Mouse (Mus musculus): ENCODE measurements around the gene Ankrd22.

Gene Ankrd22

DNA sequence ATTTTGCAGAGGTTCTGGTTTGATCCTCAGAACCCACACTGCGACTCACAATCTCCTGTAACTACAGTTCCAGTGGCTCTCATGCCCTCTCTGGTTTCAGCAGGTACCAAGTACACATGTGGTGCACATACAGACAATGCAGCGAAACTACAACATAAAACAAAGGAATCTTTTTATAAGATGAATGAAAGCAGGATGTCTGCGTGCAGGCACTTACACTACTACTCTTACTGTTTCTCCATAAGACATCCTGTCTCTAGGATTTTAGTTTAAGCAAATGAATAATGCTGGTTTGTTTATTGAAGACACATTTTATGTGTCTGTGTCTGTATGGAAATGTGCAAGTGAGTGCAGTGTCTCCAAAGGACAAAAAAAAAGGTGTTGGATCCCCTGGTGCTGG is 15.4 kb upstream of the Ankrd22 start:
- no peak for DNase-seq (ENCODE audit: low read depth, low spot score)

DNA sequence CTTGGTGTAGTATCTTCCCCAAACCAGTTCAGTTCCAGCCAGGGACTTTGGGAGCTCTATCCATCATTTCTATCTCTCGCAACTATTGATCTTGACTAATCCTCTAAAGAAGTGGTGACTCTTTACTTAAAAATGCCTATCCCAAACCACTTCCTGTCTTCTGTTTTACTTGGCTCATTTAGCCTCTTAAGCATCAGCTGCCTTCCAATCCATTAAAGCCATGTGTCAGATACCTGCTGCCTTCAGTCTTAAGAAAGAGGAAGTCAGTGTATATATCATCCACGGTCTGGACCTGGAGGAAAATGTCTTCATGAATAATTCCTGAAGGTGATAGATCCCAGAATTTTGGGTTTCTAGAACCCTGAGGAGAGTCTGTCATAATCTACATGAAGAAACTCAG is 14.5 kb upstream of the Ankrd22 start:
- no peak for DNase-seq (ENCODE audit: low read depth, low spot score)

DNA sequence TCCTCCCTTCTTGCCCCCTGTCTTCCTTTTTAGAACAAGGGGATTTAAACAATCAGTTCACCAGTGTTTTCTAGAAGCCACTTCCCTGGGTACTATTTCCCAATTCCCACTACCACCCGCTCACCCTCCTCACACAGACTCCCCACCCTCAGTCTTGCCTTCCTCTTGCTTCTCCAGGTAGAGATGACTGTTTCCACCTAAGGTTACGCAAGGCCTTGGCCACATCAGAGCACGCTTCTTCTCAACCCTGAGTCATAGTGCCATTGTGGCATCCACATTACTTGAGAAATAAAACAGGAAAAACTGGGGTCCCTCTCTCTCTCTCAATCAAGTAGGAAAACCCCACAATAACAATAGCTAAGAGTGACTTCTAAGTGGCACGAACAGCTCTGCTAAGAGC is 13.3 kb upstream of the Ankrd22 start:
- no peak for DNase-seq (ENCODE audit: low read depth, low spot score)

DNA sequence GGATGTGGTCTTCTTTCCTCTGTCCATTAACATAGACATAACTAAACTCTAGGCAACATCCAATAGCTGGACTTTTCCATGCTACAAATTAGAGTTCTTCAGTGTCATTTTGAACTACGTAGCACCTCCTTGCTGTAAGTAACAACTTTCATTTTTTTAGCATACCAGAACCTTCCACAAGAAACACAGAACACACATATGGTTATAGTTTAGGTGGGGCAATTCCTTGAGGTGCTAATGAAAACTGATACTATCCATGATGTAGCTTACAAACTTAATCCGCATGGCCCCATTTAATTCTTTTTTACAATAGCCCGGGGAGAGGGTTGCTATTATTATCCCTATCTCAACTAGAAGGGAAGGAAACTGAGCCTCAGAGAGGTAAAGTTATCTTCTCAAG is 8.2 kb upstream of the Ankrd22 start:
- no peak for DNase-seq (ENCODE audit: low read depth, low spot score)

DNA sequence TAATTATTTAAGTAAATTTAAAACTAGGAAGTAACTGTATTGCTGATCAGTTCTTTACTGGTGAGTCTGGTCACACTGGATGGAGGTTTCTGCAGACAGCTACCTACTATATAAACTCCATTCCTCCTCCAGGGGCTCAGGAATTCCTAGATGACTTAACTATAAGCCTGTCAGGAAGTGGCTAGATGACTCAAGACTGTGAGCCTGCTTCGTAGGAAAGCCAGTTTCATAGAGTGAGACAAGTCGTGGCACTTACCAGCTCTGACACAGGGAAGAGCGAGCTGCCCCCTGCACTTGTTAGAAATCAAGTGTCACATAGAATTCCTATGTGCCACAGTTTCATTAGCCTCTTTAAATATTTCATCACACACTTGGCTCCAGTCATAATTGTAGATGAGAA is 5.3 kb upstream of the Ankrd22 start:
- no peak for DNase-seq (ENCODE audit: low read depth, low spot score)

DNA sequence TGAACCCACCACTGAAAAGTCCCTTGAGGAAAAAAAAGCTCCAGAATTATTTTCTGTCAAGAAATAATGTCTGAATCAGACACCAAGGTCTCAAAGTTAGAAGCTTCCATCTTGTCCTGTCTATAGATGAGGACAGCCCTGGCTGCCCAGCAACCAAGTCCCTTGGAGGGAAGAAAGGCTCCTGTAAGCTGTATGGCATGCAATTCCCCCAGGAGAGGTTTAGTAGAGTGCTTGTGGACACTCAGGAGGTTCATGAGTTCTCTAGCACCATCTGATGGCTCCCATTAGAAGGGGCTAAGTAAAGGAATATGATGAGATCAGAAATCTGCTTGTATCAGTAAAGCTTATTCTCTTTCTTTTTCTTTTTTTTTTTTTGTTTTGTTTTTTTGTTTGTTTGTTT is 3.3 kb upstream of the Ankrd22 start:
- DNase-seq (ENCODE audit: low read depth, low spot score): no peak

DNA sequence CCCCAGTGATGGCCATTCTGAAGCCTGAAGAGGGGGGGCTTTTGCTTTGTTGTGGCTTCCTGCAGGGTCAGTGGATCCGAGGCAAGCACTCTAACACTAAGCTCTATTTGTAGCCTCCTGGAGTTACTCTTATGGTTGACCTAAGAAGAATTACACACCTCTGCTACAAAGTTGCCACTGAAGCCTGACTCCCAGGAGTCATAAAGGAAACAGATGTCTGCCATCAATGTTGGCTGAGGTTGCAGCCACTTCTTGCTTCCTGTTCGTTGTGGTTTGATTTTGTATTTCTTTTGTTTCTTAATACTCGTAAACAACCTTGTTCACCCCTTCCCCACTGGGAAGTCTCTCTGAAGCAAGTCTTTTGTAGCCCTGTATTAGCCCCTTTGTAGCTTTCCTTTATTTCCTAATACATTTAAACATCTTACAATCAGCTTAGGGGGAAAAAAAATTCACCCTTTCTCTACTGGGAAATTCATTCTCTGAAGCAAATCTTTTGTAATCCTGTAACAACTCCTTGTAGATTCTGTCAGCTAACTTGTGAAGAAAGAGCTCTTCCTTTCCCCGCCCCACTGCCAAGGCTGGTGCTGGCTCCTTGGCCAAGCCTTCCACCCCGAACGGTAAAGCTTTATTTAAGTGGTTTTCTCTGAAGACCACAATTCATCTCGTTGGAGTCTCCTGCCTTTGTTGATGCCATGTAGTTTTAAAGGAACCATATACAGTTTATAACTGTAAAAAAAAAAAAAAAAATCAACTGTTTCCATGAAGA is 2.2 kb upstream of the Ankrd22 start:
- DNase-seq (ENCODE audit: low read depth, low spot score): no peak

DNA sequence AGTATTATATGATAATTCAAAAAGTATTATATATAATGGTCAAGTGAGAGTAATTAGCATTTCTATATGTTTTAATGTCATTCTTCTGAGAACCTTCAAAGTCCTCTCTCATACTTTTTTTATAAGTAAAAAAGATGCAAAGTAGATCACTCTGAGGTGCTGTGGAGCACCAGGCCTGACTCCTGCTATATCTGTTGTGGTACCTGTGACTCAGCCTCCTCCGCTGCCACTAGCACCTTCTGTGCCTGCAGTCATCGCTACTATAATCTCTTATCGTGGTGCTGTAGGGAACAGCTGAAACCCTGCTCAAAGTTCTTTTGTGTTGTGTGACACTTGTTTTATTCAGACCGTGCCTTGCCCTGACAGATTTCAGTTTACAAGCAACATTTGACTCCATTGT is 533 bp upstream of the Ankrd22 start:
- no peak for DNase-seq (ENCODE audit: low read depth, low spot score)

DNA sequence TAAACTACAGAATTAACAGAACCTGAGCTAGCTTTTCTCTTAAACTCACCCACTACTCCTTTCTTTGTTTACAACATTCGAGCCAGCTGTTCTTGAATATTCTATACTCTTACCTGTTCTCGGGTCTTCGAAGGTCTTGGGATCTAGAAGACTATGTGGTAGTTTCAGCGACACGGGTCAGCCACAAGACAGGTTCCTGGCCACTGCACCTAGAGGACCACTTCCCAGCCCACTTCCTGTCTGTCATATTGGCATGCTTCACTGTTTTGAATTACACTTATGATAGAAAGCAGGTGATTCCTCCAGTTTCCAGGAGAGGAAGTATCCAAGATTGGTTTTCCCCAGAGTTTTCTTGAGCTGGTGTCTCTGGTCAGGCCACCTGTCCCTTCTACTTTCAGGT is 3.2 kb downstream of the Ankrd22 start:
- DNase-seq (ENCODE audit: low read depth, low spot score): no peak

DNA sequence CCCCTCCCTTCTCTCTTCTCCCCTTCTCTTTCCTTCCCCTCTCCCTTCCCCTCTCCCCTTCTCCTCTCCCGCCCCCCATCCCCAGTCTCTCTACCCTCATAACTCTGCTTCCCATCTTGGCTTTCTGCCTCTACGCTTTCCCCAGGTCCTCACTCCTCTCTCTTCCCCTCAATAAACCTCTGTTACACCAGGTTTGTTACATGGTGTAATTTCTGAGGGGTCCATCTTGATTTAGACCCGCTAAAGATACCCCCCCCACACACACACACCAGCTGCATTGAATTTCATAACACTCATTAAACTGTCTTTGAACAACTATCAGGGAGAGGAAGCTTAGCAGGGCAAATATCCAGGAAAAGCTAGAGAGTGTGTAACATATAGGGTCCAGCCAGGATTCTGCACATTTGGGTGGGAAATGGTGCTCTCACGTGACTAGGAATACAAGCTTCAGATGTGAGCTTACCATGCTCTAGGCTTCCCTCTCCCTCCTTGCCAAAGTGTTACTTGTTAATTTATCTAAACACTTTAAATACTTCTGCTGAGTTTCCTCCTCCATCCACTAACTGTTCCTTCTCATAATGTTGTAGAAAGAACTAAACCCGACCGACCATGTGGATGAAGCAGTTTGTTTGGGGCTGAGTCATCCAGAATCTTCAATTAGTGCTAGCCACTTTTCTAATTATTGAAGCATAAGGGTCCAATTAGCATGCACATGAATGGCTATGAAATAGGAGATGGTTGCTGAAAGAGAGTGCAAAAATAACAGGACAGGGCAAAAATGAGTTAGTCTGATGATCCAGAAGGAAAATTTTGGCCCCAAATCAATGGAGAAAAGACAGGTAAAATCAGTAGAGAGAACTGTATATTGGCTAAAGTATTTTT is 12.3 kb downstream of the Ankrd22 start:
- no peak for DNase-seq (ENCODE audit: low read depth, low spot score)

DNA sequence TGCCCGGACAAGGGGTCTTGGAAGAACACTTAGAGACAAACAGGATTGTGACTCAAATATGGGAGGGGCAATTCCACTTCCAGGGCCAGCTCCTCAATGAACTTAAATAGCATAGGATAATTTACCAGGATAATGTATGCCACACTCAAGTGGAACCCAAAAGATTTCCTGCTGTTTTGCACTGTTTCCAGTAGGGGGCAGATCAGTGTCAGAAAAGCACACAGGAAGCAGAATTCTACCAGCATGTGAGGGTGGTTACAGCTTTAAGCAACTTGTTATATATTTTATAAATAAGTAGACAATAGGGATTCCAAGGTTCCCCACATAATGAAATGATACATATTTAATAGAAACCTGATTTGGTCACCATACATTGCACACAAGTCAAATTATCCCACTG is 13.9 kb downstream of the Ankrd22 start:
- DNase-seq (ENCODE audit: low read depth, low spot score): peak; percentile 10

DNA sequence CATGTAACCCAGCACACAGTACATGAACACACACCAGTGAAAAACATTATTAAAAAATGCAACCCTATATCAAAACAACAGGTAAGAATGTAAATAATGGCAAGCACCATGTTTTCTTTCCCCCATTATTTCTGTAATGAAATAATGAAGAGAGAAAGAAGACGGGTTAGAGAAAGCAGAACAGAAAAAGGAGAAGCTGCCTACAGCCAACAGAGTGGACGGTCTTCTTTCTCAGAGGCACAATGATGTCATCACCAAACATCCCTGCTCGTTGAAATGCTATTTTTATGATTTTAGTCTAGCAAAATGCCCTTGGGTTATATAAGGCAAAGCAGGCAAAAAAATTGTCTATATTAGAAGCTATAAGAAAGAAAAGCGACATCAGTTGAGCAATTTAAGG is 17.4 kb downstream of the Ankrd22 start:
- DNase-seq (ENCODE audit: low read depth, low spot score): no peak

DNA sequence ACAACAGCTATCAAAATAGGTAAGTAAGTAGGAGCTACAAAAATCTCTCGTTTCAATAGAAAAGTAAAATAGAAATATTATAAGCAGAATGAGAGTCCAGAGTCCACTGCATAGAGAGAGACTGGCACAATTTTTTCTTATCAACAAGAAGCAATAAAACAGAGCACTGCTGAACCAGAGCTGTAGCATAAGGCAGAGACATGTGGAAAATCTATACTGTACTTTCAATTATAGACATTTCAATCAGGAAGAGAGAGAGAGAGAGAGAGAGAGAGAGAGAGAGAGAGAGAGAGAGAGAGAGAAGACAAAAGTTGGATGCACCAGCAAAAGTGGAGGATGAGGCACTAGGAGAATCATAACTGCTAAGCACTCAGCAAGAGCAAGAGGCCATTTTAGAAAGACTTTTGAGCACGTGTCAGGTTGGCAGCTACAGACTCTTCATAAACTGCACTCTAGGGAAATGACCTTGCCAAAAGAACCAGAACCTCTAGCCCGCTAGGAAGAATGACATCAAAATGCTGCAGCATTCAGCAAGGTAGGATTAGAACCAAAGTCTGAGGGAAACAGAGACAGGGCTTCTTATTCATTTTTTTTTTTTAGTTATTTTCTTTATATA is 26.3 kb downstream of the Ankrd22 start:
- DNase-seq (ENCODE audit: low read depth, low spot score): no peak

DNA sequence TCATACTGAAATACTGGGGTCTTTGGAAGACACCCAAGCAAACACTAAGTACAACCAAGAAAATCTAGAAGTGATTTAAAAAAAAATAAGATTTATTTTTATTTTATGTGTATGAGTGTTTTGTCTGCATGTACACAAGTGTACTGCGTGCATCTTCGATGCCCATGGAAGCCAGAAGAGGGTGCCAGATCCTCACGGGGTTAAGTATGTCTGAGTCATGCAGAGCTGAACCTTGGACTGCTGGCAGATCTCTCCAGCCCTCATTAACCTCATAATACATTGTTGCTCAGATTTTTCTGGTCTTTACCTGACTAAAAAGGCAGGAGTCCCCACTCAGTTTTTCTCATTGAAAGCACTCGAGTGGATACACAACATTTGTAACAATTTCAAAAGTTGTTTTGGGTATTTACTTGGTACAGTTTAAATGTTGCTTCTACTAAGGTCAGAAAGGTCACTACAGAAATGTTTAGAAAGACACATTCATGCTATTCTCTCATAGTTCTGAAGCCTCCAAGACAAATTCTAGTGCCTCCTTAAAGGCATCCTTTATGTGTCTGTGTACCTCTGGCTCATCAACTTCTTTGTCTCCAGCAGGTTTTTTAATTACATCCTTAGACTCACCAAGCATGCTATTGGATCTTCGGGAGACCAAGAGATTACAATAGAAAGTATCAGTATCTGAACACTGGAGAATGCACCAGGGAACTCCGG is 27.0 kb downstream of the Ankrd22 start:
- DNase-seq (ENCODE audit: low read depth, low spot score): no peak

DNA sequence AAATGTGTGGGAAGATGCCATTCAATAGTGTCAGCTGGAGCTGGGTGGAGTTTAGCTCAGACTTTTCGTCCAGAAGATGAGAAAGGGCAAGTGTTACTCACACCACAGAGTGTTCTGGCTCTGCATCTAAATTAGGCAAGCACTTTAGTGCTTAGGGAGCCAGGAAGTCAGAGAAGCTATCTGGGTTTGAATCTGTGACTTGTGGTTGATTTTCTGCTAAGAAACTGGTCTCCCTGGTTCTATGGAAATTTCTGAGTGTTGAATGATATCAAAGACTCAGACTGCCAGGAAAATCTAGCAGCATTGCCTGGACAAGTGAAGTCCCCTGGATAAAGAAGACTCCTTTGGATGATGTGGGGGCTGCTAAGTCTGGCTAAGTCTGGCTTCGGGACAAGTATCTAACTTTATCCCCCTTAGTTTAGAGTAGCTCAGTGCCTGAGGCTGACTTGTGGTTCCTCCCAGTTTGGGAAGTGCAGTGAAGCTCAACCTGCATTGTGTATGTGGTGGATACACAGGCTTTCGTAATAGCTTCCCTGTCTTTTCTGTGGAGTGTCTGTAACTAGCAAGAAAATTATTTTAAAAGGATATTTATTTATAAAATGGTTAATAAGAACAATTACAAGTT is 45.6 kb downstream of the Ankrd22 start:
- DNase-seq (ENCODE audit: low read depth, low spot score): no peak

DNA sequence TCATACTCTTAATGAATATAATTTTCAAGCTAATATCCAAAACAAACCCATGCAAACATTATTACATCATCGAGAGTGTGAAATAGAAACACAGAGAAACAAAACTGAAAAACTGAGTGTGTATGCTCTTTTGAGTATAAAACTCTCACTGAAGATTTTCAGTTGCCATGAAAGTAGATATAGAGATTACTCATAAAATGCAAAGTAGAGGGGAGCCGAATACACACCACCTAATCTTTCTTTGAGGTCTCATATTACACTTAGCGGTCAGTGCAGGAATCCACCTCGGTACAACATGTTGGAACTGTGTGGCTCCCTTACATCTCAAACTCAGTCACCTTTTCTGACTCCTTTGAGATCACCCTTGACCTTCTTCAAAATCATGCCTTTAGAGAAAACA is 46.2 kb downstream of the Ankrd22 start:
- no peak for DNase-seq (ENCODE audit: low read depth, low spot score)

DNA sequence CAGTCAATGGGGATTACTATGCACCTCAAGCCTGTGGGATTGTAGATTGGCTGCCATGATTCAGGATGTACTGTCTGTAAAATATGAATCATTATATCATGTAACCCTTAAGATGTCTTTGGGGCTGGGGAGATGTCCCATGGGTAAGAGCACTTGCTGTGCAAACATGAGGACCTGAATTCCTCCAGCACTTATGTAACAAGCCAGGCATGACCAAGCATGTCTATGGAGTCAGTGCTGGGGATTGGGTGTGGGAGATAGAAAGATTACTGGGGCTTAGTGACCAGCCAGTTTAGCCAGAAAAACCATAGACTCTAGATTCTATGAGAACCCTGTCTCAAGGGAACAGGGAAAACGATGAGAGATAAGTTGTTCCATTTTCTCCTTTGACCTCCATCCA is 46.8 kb downstream of the Ankrd22 start:
- no peak for DNase-seq (ENCODE audit: low read depth, low spot score)

DNA sequence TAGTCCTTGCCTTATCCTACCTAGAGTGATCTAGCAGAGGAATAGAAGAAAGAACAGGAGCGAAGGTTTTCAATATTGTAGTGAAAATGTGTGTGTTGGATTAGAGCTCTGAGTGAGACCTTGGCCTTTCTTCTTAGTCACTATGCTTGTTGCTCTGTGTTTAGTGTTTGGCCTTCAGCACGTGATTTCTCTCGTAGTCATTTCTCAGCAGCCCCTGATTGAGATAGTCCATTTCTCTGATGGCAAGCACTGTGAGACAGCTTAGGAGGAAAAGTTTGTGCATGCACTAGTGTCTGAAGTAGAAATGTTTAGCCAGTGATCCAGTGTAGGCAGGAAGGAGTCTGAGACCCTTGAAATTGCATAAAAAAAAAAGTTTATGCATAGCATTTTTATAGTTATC is 61.0 kb downstream of the Ankrd22 start:
- no peak for DNase-seq (ENCODE audit: low read depth, low spot score)

DNA sequence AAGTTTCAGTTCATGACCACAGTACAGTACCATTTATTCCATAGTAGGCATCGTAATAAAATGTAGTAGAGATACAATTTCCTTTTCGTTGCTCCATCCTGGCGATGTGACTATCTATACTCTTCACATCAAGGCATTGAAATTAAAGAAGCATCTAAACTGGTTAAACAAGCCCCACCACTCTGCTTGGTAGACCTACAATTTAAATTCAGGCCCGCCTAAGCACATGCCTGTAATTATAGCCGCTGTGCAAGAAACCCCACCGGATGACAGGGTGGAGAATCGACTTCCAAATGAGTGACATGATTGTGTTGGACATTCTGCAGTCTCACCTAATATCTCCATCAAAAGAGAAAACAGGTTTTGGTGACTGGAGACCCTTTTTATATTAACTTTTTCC is 64.0 kb downstream of the Ankrd22 start:
- no peak for DNase-seq (ENCODE audit: low read depth, low spot score)

DNA sequence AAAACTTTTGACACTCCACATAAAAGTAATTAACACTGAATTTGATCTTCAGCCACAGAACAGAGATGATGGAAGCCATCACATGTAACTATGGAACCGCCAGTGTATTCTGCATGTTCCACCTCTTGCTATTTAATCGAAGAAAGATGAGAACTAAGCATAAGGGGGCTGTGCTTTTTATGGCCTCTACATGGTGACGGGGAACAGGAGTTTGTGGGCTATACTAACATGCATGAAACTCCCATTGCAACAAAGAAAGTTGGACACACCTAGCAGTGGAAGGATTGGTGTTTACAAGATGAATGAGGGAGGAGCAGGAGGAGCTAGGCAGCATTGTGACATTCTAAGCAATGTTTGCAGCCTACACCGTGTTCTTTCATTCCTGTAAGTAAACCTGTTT is 65.2 kb downstream of the Ankrd22 start, which contains the start of gene Lipm:
Gene Lipm (plus strand): TSS at position 301 of the 400 bp plus-strand sequence.
- DNase-seq (ENCODE audit: low read depth, low spot score): no peak

DNA sequence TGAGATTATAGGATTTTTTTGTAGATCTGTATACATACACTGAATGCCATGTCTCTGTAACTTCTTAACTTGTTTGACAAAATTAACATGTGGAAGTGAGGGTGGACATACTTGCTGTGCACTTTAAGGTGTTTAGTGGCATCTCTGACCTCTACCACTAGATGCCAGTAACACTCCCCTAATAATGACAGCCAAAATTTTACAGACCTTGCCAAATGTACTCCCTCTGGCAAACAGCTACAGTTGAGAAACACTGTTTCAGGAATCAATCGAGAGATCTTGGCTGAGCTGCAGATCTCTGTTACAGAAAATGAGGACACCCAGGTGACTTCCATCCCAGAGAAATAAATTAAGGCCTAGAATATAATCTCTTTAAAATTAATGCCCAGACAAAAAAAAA is 69.6 kb downstream of the Ankrd22 start:
- no peak for DNase-seq (ENCODE audit: low read depth, low spot score)

DNA sequence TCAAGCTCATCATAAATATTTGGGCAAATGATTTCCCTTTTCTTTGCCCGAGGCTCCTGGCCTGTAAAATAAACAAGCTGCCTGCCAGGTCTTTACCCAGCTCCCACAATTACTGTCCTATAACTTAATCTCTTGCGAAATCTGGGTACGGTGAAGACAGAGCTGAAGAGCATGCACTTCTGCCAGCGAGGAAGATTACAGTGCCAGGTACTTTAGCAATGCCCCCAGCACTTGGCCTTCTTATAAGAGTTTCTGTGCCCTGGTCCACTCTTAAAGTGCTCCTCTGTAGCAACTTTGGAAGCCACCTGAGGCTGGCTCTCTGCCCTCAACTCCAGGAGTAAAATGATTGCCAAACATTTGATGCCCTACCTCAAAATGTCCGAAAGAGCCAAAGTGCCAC is 70.5 kb downstream of the Ankrd22 start:
- no peak for DNase-seq (ENCODE audit: low read depth, low spot score)

Data from mesoderm, embryonic 11.5 days (tissue).